Mouse (Mus musculus): ENCODE data around the gene Rrp36.
A peak's percentile ranks its signal among the peaks of the same experiment; 100 is the strongest.

DNA sequence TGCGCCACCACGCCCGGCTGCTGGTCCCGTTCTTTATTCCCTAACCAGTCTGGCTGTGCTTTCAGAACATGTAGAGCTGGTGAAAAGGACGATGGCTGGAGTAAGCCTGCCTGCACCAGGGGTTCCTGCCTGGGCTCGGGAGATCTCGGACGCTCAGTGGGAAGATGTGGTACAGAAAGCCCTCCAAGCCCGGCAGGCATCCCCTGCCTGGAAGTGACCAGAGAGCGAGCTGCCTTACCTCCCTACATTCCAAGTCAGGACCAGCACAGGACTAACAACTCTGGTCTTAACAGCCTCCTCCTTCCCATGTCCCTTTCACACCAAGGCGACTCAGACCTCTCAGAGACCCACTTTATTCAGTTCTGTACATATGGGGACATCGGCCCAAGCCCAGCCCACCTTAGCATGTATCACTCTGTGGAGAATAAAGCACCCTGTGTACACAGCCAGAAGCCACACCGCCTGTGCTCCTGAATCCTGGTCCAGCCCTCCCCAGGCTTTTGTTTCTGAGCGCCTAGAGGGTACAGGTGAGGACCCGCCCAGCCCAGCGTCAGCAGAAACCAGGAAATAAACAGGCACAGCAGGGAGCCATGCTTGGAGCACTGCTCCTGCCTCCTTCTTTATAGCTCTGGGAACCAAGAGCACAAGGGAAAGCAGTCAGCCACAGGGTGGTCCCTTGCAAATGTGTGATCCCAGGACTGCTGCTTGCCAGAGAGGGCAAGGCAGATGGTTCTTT lies 8.7 kb upstream of the Rrp36 start:
- TF ChIP-seq CTCF (IDR thresholded peaks at IDR 0.05; ENCODE audit: low read depth, low read length) (no peak), EP300 (IDR thresholded peaks at IDR 0.05; ENCODE audit: insufficient read depth, low read depth, low read length) (peak; percentile 78), POLR2A (IDR thresholded peaks at IDR 0.05; ENCODE audit: insufficient read depth, low read length) (no peak)
